Mouse (Mus musculus) testis, adult 2 months (tissue): ENCODE measurements around the gene Cmc2.

ENCODE experiments used
- CTCF ChIP-seq: fragments of 200-500 bp; IDR thresholded peaks from 2 replicates; pipeline ENCODE4 v1.5.1; 2012; ENCODE audit warnings: low read depth, mild to moderate bottlenecking, inconsistent platforms, low read length, moderate library complexity; ENCODE audit not compliant: control insufficient read depth, insufficient read depth, insufficient replicate concordance
- POLR2A ChIP-seq: fragments of 200-500 bp; IDR thresholded peaks from 2 replicates; pipeline ENCODE4 v1.6.1; 2012; ENCODE audit warnings: low read depth, mild to moderate bottlenecking, inconsistent platforms, low read length, moderate library complexity; ENCODE audit not compliant: control insufficient read depth

GRCm38 (mm10) chr8:116881396-116881795 is 39.9 kb downstream of the Cmc2 start:
- no peak for TF ChIP-seq CTCF
- TF ChIP-seq POLR2A: no peak
